Comparison of ENCODE assay signal across 8 mouse cellular contexts in the genomic region with DNA sequence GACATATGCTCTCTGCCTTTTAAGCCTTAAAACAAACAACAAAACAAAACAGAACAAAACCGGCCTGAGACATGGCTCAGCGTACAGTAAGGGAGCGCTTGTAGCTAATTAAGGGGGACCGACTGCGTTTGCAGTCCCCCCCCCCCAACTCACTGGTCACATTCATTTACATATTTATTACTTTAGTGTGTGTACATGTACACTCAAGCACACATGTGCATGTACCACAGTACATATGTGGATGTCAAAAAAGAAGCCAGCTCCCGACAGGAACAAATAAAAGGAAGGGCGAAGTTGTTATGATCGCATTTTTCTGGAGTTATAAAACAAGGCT. TPM values are rescaled to one million over a fixed set of nuclear protein-coding genes. Genes with fewer than 3 reads are reported as not detected.
DNase-seq lines count a peak whose midpoint lies in the region; ATAC-seq and TF ChIP-seq lines count a peak whose summit lies in the region.

No protein-coding gene starts in this region.

- H3K9me3 ChIP-seq in erythroblast, embryonic 14.5 days (ENCODE audit: control insufficient read depth, low read length), result no peaks in the 10 kb centered on the region
- no peaks in the 10 kb centered on the region for H3K9me3 ChIP-seq in neural tube, embryonic 11.5 days (ENCODE audit: control insufficient read depth, low read length)
- no peaks in the 10 kb centered on the region for H3K9me3 ChIP-seq in limb, embryonic 14.5 days (ENCODE audit: control insufficient read depth, low read length)
- H3K9me3 ChIP-seq in stomach, embryonic 15.5 days, result no peaks in the 10 kb centered on the region

- DNase-seq in neural tube, embryonic 11.5 days (ENCODE audit: low spot score), result no peak
- DNase-seq in neural tube, embryonic 10.5 days (ENCODE audit: extremely low spot score, low spot score), result no peak
- DNase-seq in limb, embryonic 14.5 days (ENCODE audit: low spot score), result no peak
- DNase-seq in retina, embryonic 14.5 days (ENCODE audit: low spot score), result no peak
- no peak for DNase-seq in layer of hippocampus, adult 9-10 months (ENCODE audit: low spot score)

- peak overlapping the region; percentile 60 for H3K4me3 ChIP-seq in erythroblast, embryonic 14.5 days (replicated peaks)
- H3K4me3 ChIP-seq in neural tube, embryonic 11.5 days (ENCODE audit: low read depth, low read length), result peak overlapping the region; percentile 43
- peak overlapping the region; percentile 41 for H3K4me3 ChIP-seq in limb, embryonic 14.5 days (replicated peaks; ENCODE audit: low read length)
- H3K4me3 ChIP-seq in stomach, embryonic 15.5 days (replicated peaks), result peak overlapping the region; percentile 35

- no peak for ATAC-seq in erythroblast, adult 5-6 weeks (replicated peaks; ENCODE audit: low FRiP score, poor library complexity, severe bottlenecking)
- ATAC-seq in neural tube, embryonic 11.5 days (ENCODE audit: insufficient read depth, low FRiP score, low TSS enrichment), result no peak; the same call in 1 of the 2 replicates
- ATAC-seq in limb, embryonic 14.5 days (ENCODE audit: low FRiP score, low read depth), result peak; percentile 6; the same call in 1 of the 2 replicates
- ATAC-seq in stomach, embryonic 15.5 days (ENCODE audit: insufficient read depth, low FRiP score, low read depth), result no peak

- peak overlapping the region; percentile 47 for H3K27ac ChIP-seq in neural tube, embryonic 11.5 days (ENCODE audit: low read depth, low read length)
- peak overlapping the region; percentile 81 for H3K27ac ChIP-seq in limb, embryonic 14.5 days (replicated peaks; ENCODE audit: low read depth, low read length)
- peak overlapping the region; percentile 91 for H3K27ac ChIP-seq in stomach, embryonic 15.5 days

- 12% methylated on average over 8 of the region's 8 CpGs for WGBS in neural tube, embryonic 11.5 days
- WGBS in limb, embryonic 14.5 days, result 9% methylated on average over 8 of the region's 8 CpGs
- WGBS in stomach, embryonic 15.5 days, result 13% methylated on average over 8 of the region's 8 CpGs

- no peak for TF ChIP-seq POLR2A in limb, embryonic 14.5 days (IDR thresholded peaks at IDR 0.05; ENCODE audit: borderline replicate concordance, extremely low read depth, insufficient read depth, insufficient read length)

- H3K27me3 ChIP-seq in erythroblast, embryonic 14.5 days (ENCODE audit: control insufficient read depth), result no peaks in the 10 kb centered on the region
- H3K27me3 ChIP-seq in neural tube, embryonic 11.5 days (ENCODE audit: control insufficient read depth, insufficient read depth, low read length), result no peaks in the 10 kb centered on the region
- no peaks in the 10 kb centered on the region for H3K27me3 ChIP-seq in limb, embryonic 14.5 days (ENCODE audit: control insufficient read depth, insufficient read depth, low read length)
- H3K27me3 ChIP-seq in stomach, embryonic 15.5 days (replicated peaks), result no peaks in the 10 kb centered on the region

- H3K36me3 ChIP-seq in erythroblast, embryonic 14.5 days (ENCODE audit: control insufficient read depth), result no peaks in the 10 kb centered on the region
- no peaks in the 10 kb centered on the region for H3K36me3 ChIP-seq in neural tube, embryonic 11.5 days (ENCODE audit: control insufficient read depth, insufficient read depth, low read length)
- H3K36me3 ChIP-seq in limb, embryonic 14.5 days (ENCODE audit: control insufficient read depth, insufficient read depth, low read length), result no peaks in the 10 kb centered on the region
- no peaks in the 10 kb centered on the region for H3K36me3 ChIP-seq in stomach, embryonic 15.5 days

- H3K9ac ChIP-seq in neural tube, embryonic 11.5 days (ENCODE audit: low read length), result peak overlapping the region; percentile 52
- peak overlapping the region; percentile 51 for H3K9ac ChIP-seq in limb, embryonic 14.5 days (ENCODE audit: low read depth, low read length, severe bottlenecking)
- peak overlapping the region; percentile 29; the same call in 1 of the 2 replicates for H3K9ac ChIP-seq in stomach, embryonic 15.5 days

- H3K4me1 ChIP-seq in erythroblast, embryonic 14.5 days (ENCODE audit: control insufficient read depth), result peaks cover 40% of the 10 kb centered on the region
- H3K4me1 ChIP-seq in neural tube, embryonic 11.5 days (ENCODE audit: control insufficient read depth, insufficient read depth, low read length), result peaks cover 3% of the 10 kb centered on the region; the same call in 1 of the 2 replicates
- peaks cover 10% of the 10 kb centered on the region; the same call in 1 of the 2 replicates for H3K4me1 ChIP-seq in limb, embryonic 14.5 days (ENCODE audit: control insufficient read depth, insufficient read depth, low read length)
- peaks cover 19% of the 10 kb centered on the region for H3K4me1 ChIP-seq in stomach, embryonic 15.5 days

- peak overlapping the region; percentile 62 for H3K4me2 ChIP-seq in neural tube, embryonic 11.5 days (ENCODE audit: low read depth)
- H3K4me2 ChIP-seq in limb, embryonic 14.5 days (replicated peaks; ENCODE audit: low read depth, low read length, severe bottlenecking), result peak overlapping the region; percentile 53
- H3K4me2 ChIP-seq in stomach, embryonic 15.5 days, result peak overlapping the region; percentile 60

RNA-seq across cellular contexts. Expression of gene Capg, which starts 8.9 kb away (rescaled TPM):
- polyA plus RNA-seq in erythroblast, embryonic 14.5 days (2012), result 0.48 and 0.77 TPM in 2 replicates
- 10.2 and 21.1 TPM in 2 replicates for total RNA-seq in erythroblast, adult 5-6 weeks (2015; ENCODE audit: low replicate concordance)
- 22.2 and 29.0 TPM in 2 replicates for total RNA-seq in erythroblast, adult 5-6 weeks (2017; ENCODE audit: low replicate concordance)
- polyA plus RNA-seq in neural tube, embryonic 11.5 days (2014; fragmentation: Nextera tagmentation; extraction: Ambion mirVana), result 10.1 and 10.2 TPM in 2 replicates
- 29.2 and 30.9 TPM in 2 replicates for polyA plus RNA-seq in limb, embryonic 14.5 days (2012; rRNA removed)
- polyA plus RNA-seq in limb, embryonic 14.5 days (2014; fragmentation: Nextera tagmentation; extraction: Ambion mirVana), result 80.7 and 86.6 TPM in 2 replicates
- polyA plus RNA-seq in stomach, embryonic 15.5 days (2015; fragmentation: Nextera tagmentation; extraction: Ambion mirVana), result 80.9 and 98.6 TPM in 2 replicates

RNA-seq across cellular contexts. Expression of gene Sh2d6, which starts 31.5 kb away (rescaled TPM):
- polyA plus RNA-seq in erythroblast, embryonic 14.5 days (2012), result not detected in 2 replicates
- not detected in 2 replicates for total RNA-seq in erythroblast, adult 5-6 weeks (2015; ENCODE audit: low replicate concordance)
- total RNA-seq in erythroblast, adult 5-6 weeks (2017; ENCODE audit: low replicate concordance), result not detected in 2 replicates
- not detected in 2 replicates for polyA plus RNA-seq in neural tube, embryonic 11.5 days (2014; fragmentation: Nextera tagmentation; extraction: Ambion mirVana)
- 0.36 and 0.43 TPM in 2 replicates for polyA plus RNA-seq in limb, embryonic 14.5 days (2012; rRNA removed)
- polyA plus RNA-seq in limb, embryonic 14.5 days (2014; fragmentation: Nextera tagmentation; extraction: Ambion mirVana), result not detected in 2 replicates
- 0.18 and 0.22 TPM in 2 replicates for polyA plus RNA-seq in stomach, embryonic 15.5 days (2015; fragmentation: Nextera tagmentation; extraction: Ambion mirVana)

RNA-seq across cellular contexts. Expression of gene Elmod3, which starts 45.2 kb away (rescaled TPM):
- 0.15 and 0.20 TPM in 2 replicates for polyA plus RNA-seq in erythroblast, embryonic 14.5 days (2012)
- total RNA-seq in erythroblast, adult 5-6 weeks (2015; ENCODE audit: low replicate concordance), result 2.1 and 5.6 TPM in 2 replicates
- 0.85 and 6.0 TPM in 2 replicates for total RNA-seq in erythroblast, adult 5-6 weeks (2017; ENCODE audit: low replicate concordance)
- polyA plus RNA-seq in neural tube, embryonic 11.5 days (2014; fragmentation: Nextera tagmentation; extraction: Ambion mirVana), result 16.5 and 17.0 TPM in 2 replicates
- polyA plus RNA-seq in limb, embryonic 14.5 days (2012; rRNA removed), result 13.7 and 18.6 TPM in 2 replicates
- polyA plus RNA-seq in limb, embryonic 14.5 days (2014; fragmentation: Nextera tagmentation; extraction: Ambion mirVana), result 19.4 and 20.3 TPM in 2 replicates
- polyA plus RNA-seq in stomach, embryonic 15.5 days (2015; fragmentation: Nextera tagmentation; extraction: Ambion mirVana), result 13.7 and 15.9 TPM in 2 replicates

RNA-seq across cellular contexts. Expression of gene Retsat, which starts 45.2 kb away (rescaled TPM):
- polyA plus RNA-seq in erythroblast, embryonic 14.5 days (2012), result 0.06 and 0.25 TPM in 2 replicates
- 1.7 and 4.0 TPM in 2 replicates for total RNA-seq in erythroblast, adult 5-6 weeks (2015; ENCODE audit: low replicate concordance)
- total RNA-seq in erythroblast, adult 5-6 weeks (2017; ENCODE audit: low replicate concordance), result 3.5 and 3.8 TPM in 2 replicates
- polyA plus RNA-seq in neural tube, embryonic 11.5 days (2014; fragmentation: Nextera tagmentation; extraction: Ambion mirVana), result 7.1 and 7.7 TPM in 2 replicates
- polyA plus RNA-seq in limb, embryonic 14.5 days (2012; rRNA removed), result 8.8 and 10.7 TPM in 2 replicates
- 16.1 and 19.0 TPM in 2 replicates for polyA plus RNA-seq in limb, embryonic 14.5 days (2014; fragmentation: Nextera tagmentation; extraction: Ambion mirVana)
- polyA plus RNA-seq in stomach, embryonic 15.5 days (2015; fragmentation: Nextera tagmentation; extraction: Ambion mirVana), result 21.5 and 22.3 TPM in 2 replicates

Comparison
In these comparisons a context has a peak if more than half of its experiments do, and no peak if none do; other contexts are left out.
1. RNA of gene Elmod3, which starts 45.2 kb away (polyA plus RNA-seq): 13.7 to 20.3 TPM in limb, embryonic 14.5 days, 16.5 to 17.0 TPM in neural tube, embryonic 11.5 days and 13.7 to 15.9 TPM in stomach, embryonic 15.5 days; 0.15 to 0.20 TPM in erythroblast, embryonic 14.5 days; every median in the first group is over 10 times any median in the second.
2. Peak in every context shown above with its lines, with median percentiles within 50 percentile points of each other: H3K4me3 ChIP-seq, H3K27ac ChIP-seq, H3K4me2 ChIP-seq and H3K9ac ChIP-seq.